Mouse (Mus musculus): ENCODE results near the gene D430042O09Rik. TPM values are rescaled to one million over a fixed set of nuclear protein-coding genes. Genes with fewer than 3 reads are reported as not detected.

The D430042O09Rik gene
- total RNA-seq, 2 experiments from 2014 or later, result 16.7 to 17.8 TPM

DNA sequence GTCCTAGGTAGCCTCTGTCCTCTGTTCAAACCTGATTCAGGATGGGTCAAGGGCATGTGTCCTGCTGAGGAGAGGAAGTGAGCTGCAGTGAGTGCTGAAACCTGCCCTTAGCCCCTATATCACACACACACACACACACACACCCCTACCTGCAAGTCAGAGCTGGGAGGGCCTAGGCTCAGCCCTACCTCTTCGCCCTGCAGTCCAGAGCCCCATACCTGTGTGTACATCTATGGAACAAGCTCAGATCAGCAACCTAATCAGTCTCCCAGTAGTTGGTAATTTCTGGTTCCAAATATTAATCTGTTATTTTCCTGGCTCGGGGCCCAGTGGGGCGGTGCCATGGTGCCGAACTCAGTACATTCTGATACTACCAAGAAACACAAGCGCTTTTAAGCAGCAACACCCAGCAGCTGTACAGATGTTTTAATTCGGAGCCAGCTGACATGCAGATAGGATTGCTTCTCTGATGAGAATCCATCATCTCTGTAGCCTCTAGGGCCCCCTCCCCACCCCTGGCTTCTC is 166.3 kb downstream of the D430042O09Rik start:
- peak; percentile 64 for DNase-seq

- DNase-seq, result no peak
These were observed 170.4 kb downstream of the D430042O09Rik start for GRCm38 (mm10) chr7:125878040-125878439.

DNA sequence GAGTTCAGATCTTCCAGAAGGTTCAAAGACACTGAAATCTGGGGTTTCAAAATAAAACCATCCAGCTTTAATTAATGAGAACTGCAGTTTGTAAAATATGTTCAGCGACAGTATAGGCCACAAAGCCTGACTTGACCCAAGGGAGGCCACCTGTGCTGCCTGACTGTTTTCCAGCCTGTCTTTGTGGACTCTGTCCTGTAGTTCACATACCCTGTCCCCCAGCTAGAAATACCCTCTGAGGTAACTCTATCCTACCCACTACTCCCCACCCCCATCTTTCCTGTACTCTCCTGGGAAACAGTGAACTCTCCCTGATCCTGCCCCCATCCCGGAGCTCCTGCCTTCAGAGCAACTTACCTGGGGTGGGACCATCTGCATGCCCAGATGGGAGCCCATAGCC is 175.5 kb downstream of the D430042O09Rik start:
- no peak for DNase-seq

DNA sequence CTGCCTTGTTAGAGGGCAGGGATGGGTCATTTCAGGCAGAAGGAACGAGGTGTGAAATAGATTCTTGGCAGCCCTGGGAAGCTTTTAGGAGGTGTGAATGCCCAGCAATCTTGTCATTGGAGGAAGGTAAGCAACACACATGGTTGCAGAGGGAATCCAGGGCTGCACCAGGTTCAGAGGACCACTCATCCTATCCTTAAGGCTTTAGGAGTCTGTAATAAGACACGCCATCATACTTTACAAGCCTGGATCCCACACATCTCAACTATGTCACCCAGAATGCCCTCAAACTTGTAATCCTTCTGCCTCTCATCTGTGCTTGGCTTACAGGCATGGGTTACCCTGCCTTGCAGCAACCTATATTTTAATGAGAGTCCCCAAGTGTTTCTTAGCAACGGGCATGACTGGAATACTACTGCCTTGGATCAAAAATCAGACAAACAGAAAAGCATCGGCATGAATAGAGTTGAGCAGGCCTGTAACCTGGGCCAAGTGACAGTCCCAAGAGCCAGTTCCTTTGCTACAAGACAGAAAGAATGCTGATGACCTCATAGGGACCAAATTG is 178.5 kb downstream of the D430042O09Rik start:
- no peak for DNase-seq

DNA sequence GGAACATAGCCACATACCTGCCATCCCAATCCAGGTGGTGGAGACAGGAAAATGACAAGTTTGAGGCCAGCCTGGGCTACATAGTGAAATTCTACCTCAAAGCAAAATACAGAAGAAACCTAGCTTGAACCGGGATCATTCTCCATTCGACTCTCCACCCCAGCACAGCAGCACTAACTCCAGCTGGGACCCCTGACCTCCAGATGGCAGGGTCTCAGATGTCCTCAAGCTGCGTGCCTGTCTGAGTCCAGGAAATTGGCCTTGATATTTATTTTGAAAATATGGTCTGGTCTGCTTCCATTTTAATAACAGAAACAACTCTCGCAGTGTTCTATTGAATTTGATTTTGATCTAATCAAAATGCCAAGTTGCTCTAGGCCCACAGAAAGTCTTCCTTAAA is 179.4 kb downstream of the D430042O09Rik start:
- no peak for DNase-seq

- no peak for DNase-seq
These were observed 180.1 kb downstream of the D430042O09Rik start for GRCm38 (mm10) chr7:125887761-125888160.

DNA sequence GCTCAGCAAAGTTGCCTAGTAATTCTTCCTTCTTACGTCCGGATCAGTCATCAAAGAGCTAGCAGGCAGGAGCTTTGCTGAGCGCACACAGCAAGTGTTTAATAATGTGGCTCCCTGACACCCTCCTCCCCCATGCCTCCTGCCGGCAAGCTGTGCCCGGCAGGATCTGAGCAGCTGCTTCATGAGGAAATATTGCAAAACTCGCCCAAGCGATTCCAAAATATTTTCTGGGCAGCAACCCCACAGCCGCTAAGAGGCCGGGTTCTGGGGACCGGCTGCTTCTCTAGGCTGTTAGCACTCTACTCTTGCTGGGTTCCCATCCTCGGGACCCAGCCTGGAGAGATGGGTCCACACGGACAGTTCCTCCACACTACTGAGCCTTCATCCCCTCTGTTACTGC is 180.7 kb downstream of the D430042O09Rik start:
- DNase-seq, result peak; percentile 45

DNA sequence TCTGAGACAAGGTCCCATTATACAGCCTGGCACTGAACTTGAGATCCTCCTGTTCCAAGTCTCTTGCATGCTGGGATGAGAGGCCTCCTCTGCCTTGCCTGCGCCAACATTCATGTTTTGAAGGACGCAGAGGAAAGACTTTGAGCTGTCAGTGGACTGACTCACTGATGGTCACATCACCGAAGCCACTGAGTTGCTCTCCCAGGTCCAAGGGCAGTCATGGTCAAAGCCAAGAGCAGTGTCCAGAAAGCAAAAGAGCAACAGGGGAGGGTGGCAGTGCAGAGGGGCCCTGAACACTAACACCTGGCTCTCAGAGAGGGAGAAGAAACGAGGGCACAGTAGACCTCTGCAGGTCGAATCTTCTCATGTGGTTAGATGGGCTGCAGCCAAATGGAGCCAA is 185.9 kb downstream of the D430042O09Rik start:
- peak; percentile 38 for DNase-seq

GRCm38 (mm10) chr7:125897059-125897458 is 189.4 kb downstream of the D430042O09Rik start:
- no peak for DNase-seq

- DNase-seq, result peak; percentile 77
These were observed 191.3 kb downstream of the D430042O09Rik start for GRCm38 (mm10) chr7:125899036-125899435.

DNA sequence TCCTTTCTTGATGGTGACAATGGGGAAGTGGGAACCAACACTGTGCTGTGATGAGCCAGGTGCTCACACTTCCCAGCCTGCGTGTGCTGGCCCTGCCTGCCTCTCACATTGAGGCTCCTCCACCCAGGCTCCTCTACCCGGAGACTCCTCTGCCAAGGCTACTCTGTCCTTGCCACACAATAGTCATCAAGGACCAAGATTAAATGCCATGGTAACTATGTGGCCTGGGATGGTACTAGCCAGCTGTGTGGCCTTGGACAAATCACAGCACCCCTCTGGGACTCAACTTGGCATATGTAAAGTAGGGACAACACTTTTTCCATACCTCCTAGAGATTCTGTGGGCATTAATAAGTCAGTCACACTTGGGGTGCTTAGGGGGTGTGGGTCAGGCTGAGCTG is 192.2 kb downstream of the D430042O09Rik start:
- DNase-seq, result peak; percentile 62

- DNase-seq, result no peak
These were observed 192.9 kb downstream of the D430042O09Rik start for GRCm38 (mm10) chr7:125900386-125901161.

DNA sequence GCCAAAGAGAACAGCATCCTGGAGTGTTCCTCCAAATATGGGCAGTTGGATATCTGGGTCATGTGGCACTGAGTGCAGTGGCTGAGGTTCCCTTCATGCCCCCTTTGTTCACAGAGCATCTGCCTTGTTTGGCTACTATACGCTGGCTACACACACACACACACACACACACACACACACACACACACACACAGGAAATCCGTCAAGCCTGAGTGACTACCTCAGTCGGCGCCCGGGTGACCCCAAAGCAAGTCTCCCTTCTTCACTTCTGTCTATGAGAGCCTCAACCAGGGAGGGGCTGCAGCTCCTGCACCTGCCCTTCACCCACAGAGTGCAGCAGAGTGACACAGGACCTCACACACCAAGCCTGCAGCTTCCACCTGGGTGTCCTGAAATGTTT is 213.1 kb downstream of the D430042O09Rik start:
- no peak for DNase-seq

DNA sequence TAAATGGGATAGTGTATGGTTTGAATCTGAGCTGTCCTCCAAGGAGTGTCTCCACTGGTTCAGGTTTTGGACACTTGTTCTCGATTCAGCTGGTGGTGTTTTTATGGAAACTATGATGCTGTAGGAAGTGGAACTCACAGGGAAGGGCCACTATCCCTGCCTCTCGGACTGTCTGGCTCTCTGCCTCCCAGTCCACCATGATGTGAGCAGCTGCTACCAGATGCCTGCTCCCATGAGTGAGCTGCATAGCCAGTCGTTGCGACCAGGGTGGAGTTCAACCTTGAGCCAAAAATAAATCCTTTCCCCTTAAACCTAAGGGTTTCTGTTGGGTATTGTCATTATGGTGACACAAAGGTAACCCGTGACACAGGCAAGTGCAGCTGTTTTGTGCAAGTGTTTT is 216.4 kb downstream of the D430042O09Rik start:
- DNase-seq, result no peak

Other genes starting within 250 kb of the D430042O09Rik start
- gene Nsmce1, start 216.3 kb upstream of the D430042O09Rik start, total RNA-seq (2021), result 10 to 100 TPM; 42.2 to 46.4 TPM
- 10 to 100 TPM; 43.9 to 51.3 TPM for gene Il4ra, start 155.8 kb upstream of the D430042O09Rik start, total RNA-seq (2021)
- gene Il21r, start 104.5 kb upstream of the D430042O09Rik start, total RNA-seq (2021), result 1 to 10 TPM; 2.2 to 2.5 TPM
- 10 to 100 TPM; 55.0 to 67.9 TPM for gene Gtf3c1, start 108 bp upstream of the D430042O09Rik start, total RNA-seq (2021)